Mouse (Mus musculus) megakaryocyte, embryonic 14.5 days (primary cell): ENCODE data around the gene Smox. TPM values are rescaled to one million over a fixed set of nuclear protein-coding genes. Genes with fewer than 3 reads are reported as not detected.

ENCODE experiments used
- H3K27me3 ChIP-seq: replicated peaks from 2 replicates; pipeline ENCODE3; 2012; ENCODE audit warnings: inconsistent platforms
- H3K36me3 ChIP-seq: replicated peaks from 2 replicates; pipeline ENCODE3; 2012; ENCODE audit warnings: low read length, inconsistent platforms, mixed read lengths
- H3K4me1 ChIP-seq: 2 replicates; pipeline ENCODE4 v1.6.1; 2012; ENCODE audit warnings: inconsistent platforms
- H3K4me3 ChIP-seq: replicated peaks from 2 replicates; pipeline ENCODE3; 2012; ENCODE audit warnings: moderate library complexity, mild to moderate bottlenecking, inconsistent platforms
- H3K9me3 ChIP-seq: 2 replicates; pipeline ENCODE4 v1.6.1; 2012; ENCODE audit warnings: inconsistent platforms
- FLI1 ChIP-seq: IDR thresholded peaks from 2 replicates; pipeline ENCODE4 v1.6.1; 2012; ENCODE audit warnings: low read length, inconsistent platforms, mixed read lengths
- GATA1 ChIP-seq: IDR thresholded peaks from 3 replicates; pipeline ENCODE4 v1.6.1; 2012; ENCODE audit warnings: mixed read lengths, low read length, inconsistent platforms, borderline replicate concordance
- polyA plus RNA-seq: library from polyadenylated mRNA; stranded (reverse); fragments of >175 nt; gene quantifications from 2 replicates; pipeline ENCODE4 v1.2.3, GENCODE M21; 2012; ENCODE audit warnings: low replicate concordance; ENCODE audit not compliant: insufficient read depth

Smox gene
- polyA plus RNA-seq, 1 experiment: 504 TPM

- Histone ChIP-seq H3K27me3 (peaks cover 92% of the 10 kb centered on the region), H3K4me1 (peaks cover 30% of the 10 kb centered on the region), H3K9me3 (peaks cover 12% of the 10 kb centered on the region), H3K36me3 (no peaks in the 10 kb centered on the region), H3K4me3 (peak within 1 kb of the TSS; percentile 65)
- no peak for TF ChIP-seq FLI1
- no peak for TF ChIP-seq GATA1
Observed at GRCm38 (mm10) chr2:131561891-131562585, 70.7 kb downstream of the Smox start, which contains the start of gene Adra1d. Gene Adra1d, minus strand, starts transcription at chr2:131562283.

- H3K9me3 ChIP-seq: peaks cover 12% of the 10 kb centered on the region
- H3K4me1 ChIP-seq: peaks cover 30% of the 10 kb centered on the region
- H3K27me3 ChIP-seq: peaks cover 90% of the 10 kb centered on the region
- no peaks in the 10 kb centered on the region for H3K36me3 ChIP-seq
- peak overlapping the region; percentile 65 for H3K4me3 ChIP-seq
- no peak for TF ChIP-seq FLI1
- TF ChIP-seq GATA1: no peak
Observed at GRCm38 (mm10) chr2:131562586-131563122, 71.4 kb downstream of the Smox start.

Other genes with a start within 250 kb of the Smox start
- gene Pank2, start 229.0 kb upstream of the Smox start, polyA plus RNA-seq: 8.5 and 15.6 TPM in 2 replicates
- gene Rnf24, start 138.6 kb upstream of the Smox start, polyA plus RNA-seq: 0.15 and 7.5 TPM in 2 replicates
- gene Adra1d, start 70.8 kb downstream of the Smox start, polyA plus RNA-seq: not detected in 2 replicates